Comparison of ENCODE assay signal across 24 mouse cellular contexts in genomic region chr2:181235681-181236566, GRCm38 (mm10). TPM values are rescaled to one million over a fixed set of nuclear protein-coding genes. Genes with fewer than 3 reads are reported as not detected.
DNase-seq lines count a peak whose midpoint lies in the region; ATAC-seq and TF ChIP-seq lines count a peak whose summit lies in the region.
"Had no signal": no experiment of that assay in that cellular context is flagged by ENCODE, and none has a peak within 500 bp of the region (broad histone marks: within the 10 kb centered on the region; RNA-seq: fewer than 3 reads in every experiment).

No protein-coding gene starts in this region.

- no peak for ATAC-seq in hindbrain, postnatal 0 days
- no peak for ATAC-seq in hindbrain, embryonic 16.5 days
- ATAC-seq in megakaryocyte-erythroid progenitor cell, adult 5-6 weeks (replicated peaks; ENCODE audit: low FRiP score, low TSS enrichment, poor library complexity, severe bottlenecking): no peak

- no peak overlapping the region for H3K4me3 ChIP-seq in hindbrain, postnatal 0 days (ENCODE audit: low read length)
- H3K4me3 ChIP-seq in hindbrain, embryonic 16.5 days (ENCODE audit: low read length): no peak overlapping the region
- H3K4me3 ChIP-seq in lung, adult 2 months (replicated peaks; ENCODE audit: extremely low read depth, low read depth, low read length): no peak overlapping the region
- no peak overlapping the region for H3K4me3 ChIP-seq in CH12.LX (replicated peaks in 1 of 3; ENCODE audit: low read depth in 2 of 3, low read length in 2 of 3, poor library complexity in 1 of 3)
- no peak overlapping the region for H3K4me3 ChIP-seq in embryonic fibroblast, embryonic 13.5 days (ENCODE audit: insufficient read depth, low read length)
- H3K4me3 ChIP-seq: forebrain, embryonic 12.5 days; hindbrain, embryonic 15.5 days; kidney, embryonic 15.5 days; limb, embryonic 15.5 days had no signal

- WGBS in hindbrain, postnatal 0 days: 83% methylated on average over 23 of the region's 23 CpGs
- 88% methylated on average over 23 of the region's 23 CpGs for WGBS in hindbrain, embryonic 16.5 days
- 76% methylated on average over 23 of the region's 23 CpGs for WGBS in lung, adult 2 months

- H3K4me2 ChIP-seq in hindbrain, postnatal 0 days (ENCODE audit: low read depth, low read length): no peak overlapping the region
- H3K4me2 ChIP-seq in hindbrain, embryonic 16.5 days (ENCODE audit: low read length): no peak overlapping the region
- H3K4me2 ChIP-seq in CH12.LX (ENCODE audit: insufficient read depth, low read depth, poor library complexity, severe bottlenecking): no peak overlapping the region
- H3K4me2 ChIP-seq: forebrain, embryonic 12.5 days; hindbrain, embryonic 15.5 days; kidney, embryonic 15.5 days; limb, embryonic 15.5 days had no signal

- TF ChIP-seq CTCF in hindbrain, postnatal 0 days (IDR thresholded peaks at IDR 0.05; ENCODE audit: low read depth): peak; percentile 19; the same call in 1 of the 2 replicates
- peak; percentile 64 for TF ChIP-seq CTCF in lung, adult 2 months (IDR thresholded peaks at IDR 0.05; ENCODE audit: insufficient read depth, low read length)
- TF ChIP-seq CTCF in CH12.LX (conservative IDR thresholded peaks at IDR 0.05 in 1 of 2, IDR thresholded peaks at IDR 0.05 in 1 of 2; ENCODE audit: low read depth in 2 of 2, low read length in 2 of 2): peak in 1 of 2 experiments; percentile 40; a peak in 2 of 4 replicates
- peak; percentile 20; the same call in 1 of the 2 replicates for TF ChIP-seq CTCF in embryonic fibroblast, embryonic 13.5 days (IDR thresholded peaks at IDR 0.05; ENCODE audit: borderline replicate concordance, insufficient read depth, low read length)

- no peak overlapping the region for H3K27ac ChIP-seq in hindbrain, postnatal 0 days
- no peak overlapping the region for H3K27ac ChIP-seq in hindbrain, embryonic 16.5 days (ENCODE audit: low read depth, low read length)
- H3K27ac ChIP-seq in CH12.LX (ENCODE audit: insufficient read depth, low read depth): no peak overlapping the region
- no peak overlapping the region for H3K27ac ChIP-seq in embryonic fibroblast, embryonic 13.5 days (ENCODE audit: insufficient read depth, low read length)
- H3K27ac ChIP-seq: forebrain, embryonic 12.5 days; hindbrain, embryonic 15.5 days; kidney, embryonic 15.5 days; limb, embryonic 15.5 days had no signal

- TF ChIP-seq RAD21 in CH12.LX (IDR thresholded peaks at IDR 0.05; ENCODE audit: low read depth, low read length): peak; percentile 11

- no peaks in the 10 kb centered on the region for H3K9me3 ChIP-seq in hindbrain, postnatal 0 days (ENCODE audit: low read length)
- no peaks in the 10 kb centered on the region for H3K9me3 ChIP-seq in hindbrain, embryonic 16.5 days (ENCODE audit: control insufficient read depth, low read length)
- H3K9me3 ChIP-seq in CH12.LX (replicated peaks; ENCODE audit: low read length): no peaks in the 10 kb centered on the region
- H3K9me3 ChIP-seq: forebrain, embryonic 12.5 days; G1E; hindbrain, embryonic 15.5 days; kidney, embryonic 15.5 days; limb, embryonic 15.5 days had no signal

- peaks cover 3% of the 10 kb centered on the region for H3K79me2 ChIP-seq in CH12.LX (replicated peaks; ENCODE audit: control insufficient read depth, extremely low read depth, insufficient read depth, poor library complexity, severe bottlenecking)

- dilution Hi-C loops in CH12.LX (cut with MboI; ENCODE audit: extremely low pct_ligation_motif_present, extremely low pct_unique_long_range_greater_than_20kb, low sequenced_read_pairs): no loop called here

- H3K27me3 ChIP-seq in hindbrain, postnatal 0 days (ENCODE audit: insufficient read depth, low read length): no peaks in the 10 kb centered on the region
- H3K27me3 ChIP-seq in hindbrain, embryonic 16.5 days (replicated peaks; ENCODE audit: control insufficient read depth, insufficient read depth, low read length): no peaks in the 10 kb centered on the region
- H3K27me3 ChIP-seq in CH12.LX (replicated peaks): no peaks in the 10 kb centered on the region
- H3K27me3 ChIP-seq: hindbrain, embryonic 15.5 days; kidney, embryonic 15.5 days; limb, embryonic 15.5 days had no signal

- no peak for DNase-seq in hindbrain, postnatal 0 days (ENCODE audit: low spot score)
- DNase-seq in lung, adult 2 months: no peak
- DNase-seq in lung, postnatal 25 days (ENCODE audit: low spot score): no peak
- no peak for DNase-seq in CH12.LX (ENCODE audit: extremely low read depth)
- DNase-seq: adrenal gland, postnatal 10 days; B cell, adult 2 months; cerebellum, adult 2 months; heart, adult 18-20 months; heart, postnatal 10 days; right cerebral cortex, adult 18-20 months; spleen, adult 18-20 months; thymus, postnatal 14 days had no signal

- no peaks in the 10 kb centered on the region for H3K36me3 ChIP-seq in hindbrain, postnatal 0 days (ENCODE audit: insufficient read depth, low read length)
- H3K36me3 ChIP-seq in hindbrain, embryonic 16.5 days (ENCODE audit: control insufficient read depth, insufficient read depth, low read length): no peaks in the 10 kb centered on the region
- H3K36me3 ChIP-seq in CH12.LX (replicated peaks in 1 of 2; ENCODE audit: control insufficient read depth in 1 of 2, insufficient read depth in 1 of 2, low read length in 1 of 2): peaks cover 85 to 97% of the 10 kb centered on the region in 2 experiments
- H3K36me3 ChIP-seq: forebrain, embryonic 12.5 days; hindbrain, embryonic 15.5 days had no signal

- no peak for TF ChIP-seq EP300 in CH12.LX (IDR thresholded peaks at IDR 0.05; ENCODE audit: low read length)

- in situ Hi-C loops in CH12.LX (cut with MboI; ENCODE audit: low pct_ligation_motif_present, low pct_unique_long_range_greater_than_20kb, low sequenced_read_pairs): no loop called here

- no peaks in the 10 kb centered on the region for H3K4me1 ChIP-seq in hindbrain, postnatal 0 days (ENCODE audit: insufficient read depth, low read length)
- no peaks in the 10 kb centered on the region for H3K4me1 ChIP-seq in hindbrain, embryonic 16.5 days (ENCODE audit: control insufficient read depth, insufficient read depth, low read depth, low read length)
- H3K4me1 ChIP-seq in lung, adult 2 months (ENCODE audit: control insufficient read depth, insufficient read depth, low read length): peaks cover 17% of the 10 kb centered on the region
- H3K4me1 ChIP-seq in CH12.LX (ENCODE audit: control insufficient read depth in 1 of 2, insufficient read depth in 2 of 2): peaks cover 28 to 38% of the 10 kb centered on the region in 2 experiments
- H3K4me1 ChIP-seq in embryonic fibroblast, embryonic 13.5 days (ENCODE audit: control insufficient read depth, insufficient read depth, low read length): no peaks in the 10 kb centered on the region
- H3K4me1 ChIP-seq: forebrain, embryonic 12.5 days; hindbrain, embryonic 15.5 days had no signal

- H3K9ac ChIP-seq in hindbrain, postnatal 0 days (replicated peaks; ENCODE audit: low read length): no peak overlapping the region
- H3K9ac ChIP-seq in hindbrain, embryonic 16.5 days (ENCODE audit: low read depth, low read length): no peak overlapping the region
- H3K9ac ChIP-seq in CH12.LX (ENCODE audit: insufficient read depth, low read depth): no peak overlapping the region
- H3K9ac ChIP-seq: forebrain, embryonic 12.5 days; hindbrain, embryonic 15.5 days; kidney, embryonic 15.5 days; limb, embryonic 15.5 days had no signal

- no peak for TF ChIP-seq POLR2A in lung, adult 2 months (IDR thresholded peaks at IDR 0.05; ENCODE audit: borderline replicate concordance, extremely low read depth, low read depth, low read length)
- TF ChIP-seq POLR2A in CH12.LX (IDR thresholded peaks at IDR 0.05; ENCODE audit: low read depth, low read length): no peak
- TF ChIP-seq POLR2A in embryonic fibroblast, embryonic 13.5 days (IDR thresholded peaks at IDR 0.05; ENCODE audit: low read depth, low read length): no peak

RNA-seq across cellular contexts. Expression of gene Helz2, which starts 5.9 kb away (rescaled TPM):
- 2.8 and 5.7 TPM in 2 replicates for total RNA-seq in hindbrain, postnatal 0 days (2014; rRNA removed)
- 0.19 and 0.24 TPM in 2 replicates for polyA plus RNA-seq in hindbrain, postnatal 0 days (2015; fragmentation: Nextera tagmentation; extraction: Ambion mirVana)
- polyA plus RNA-seq in hindbrain, embryonic 16.5 days (2015; fragmentation: Nextera tagmentation; extraction: Ambion mirVana): 0.37 and 0.44 TPM in 2 replicates
- polyA plus RNA-seq in lung, adult 2 months (2012; rRNA removed): 49.7 and 54.3 TPM in 2 replicates
- total RNA-seq in CH12.LX (2012; rRNA removed) (14.8 and 18.3 TPM in 2 replicates), CH12.LX (2014; rRNA removed) (4.8 and 5.6 TPM in 2 replicates)
- polyA plus RNA-seq in CH12.LX (2012; ENCODE audit: insufficient read length, low read depth): 16.0 and 18.0 TPM in 2 replicates
- polyA plus RNA-seq in embryonic fibroblast, embryonic 13.5 days (2011; ENCODE audit: insufficient read length, low read depth, missing spikeins): 10.5 and 12.3 TPM in 2 replicates
- total RNA-seq in megakaryocyte-erythroid progenitor cell, adult 5-6 weeks (2014; fragmentation: Nextera tagmentation): 16.1 and 18.0 TPM in 2 replicates
- total RNA-seq in megakaryocyte-erythroid progenitor cell, adult 5-6 weeks (2017): 4.9 and 5.4 TPM in 2 replicates

RNA-seq across cellular contexts. Expression of gene Fndc11, which starts 16.1 kb away (rescaled TPM):
- total RNA-seq in hindbrain, postnatal 0 days (2014; rRNA removed): 2.2 and 2.8 TPM in 2 replicates
- polyA plus RNA-seq in hindbrain, postnatal 0 days (2015; fragmentation: Nextera tagmentation; extraction: Ambion mirVana): 0.25 and 0.52 TPM in 2 replicates
- polyA plus RNA-seq in hindbrain, embryonic 16.5 days (2015; fragmentation: Nextera tagmentation; extraction: Ambion mirVana): 0.26 TPM in 2 replicates
- polyA plus RNA-seq in lung, adult 2 months (2012; rRNA removed): 2.3 and 2.4 TPM in 2 replicates
- total RNA-seq in CH12.LX (2012; rRNA removed): 0.25 and 0.59 TPM in 2 replicates
- not detected in 2 replicates for total RNA-seq in CH12.LX (2014; rRNA removed)
- polyA plus RNA-seq in CH12.LX (2012; ENCODE audit: insufficient read length, low read depth): not detected in 2 replicates
- polyA plus RNA-seq in embryonic fibroblast, embryonic 13.5 days (2011; ENCODE audit: insufficient read length, low read depth, missing spikeins): not detected in 2 replicates
- total RNA-seq in megakaryocyte-erythroid progenitor cell, adult 5-6 weeks (2014; fragmentation: Nextera tagmentation): not detected in 2 replicates
- not detected in 2 replicates for total RNA-seq in megakaryocyte-erythroid progenitor cell, adult 5-6 weeks (2017)
- total RNA-seq: G1E; heart, adult 18-20 months; megakaryocyte progenitor cell, adult 5-6 weeks had no signal
- polyA plus RNA-seq: cerebellum, adult 2 months; cortical plate, adult 2 months; embryonic facial prominence, embryonic 14.5 days; G1E had no signal

RNA-seq across cellular contexts. Expression of gene Srms, which starts 22.9 kb away (rescaled TPM):
- 0.07 and 0.47 TPM in 2 replicates for total RNA-seq in hindbrain, postnatal 0 days (2014; rRNA removed)
- 0.09 and 0.18 TPM in 2 replicates for polyA plus RNA-seq in hindbrain, postnatal 0 days (2015; fragmentation: Nextera tagmentation; extraction: Ambion mirVana)
- polyA plus RNA-seq in hindbrain, embryonic 16.5 days (2015; fragmentation: Nextera tagmentation; extraction: Ambion mirVana): 0.21 and 0.35 TPM in 2 replicates
- polyA plus RNA-seq in lung, adult 2 months (2012; rRNA removed): 7.6 and 7.8 TPM in 2 replicates
- total RNA-seq in CH12.LX (2012; rRNA removed): 0.08 and 0.17 TPM in 2 replicates
- 0.13 and 0.14 TPM in 2 replicates for total RNA-seq in CH12.LX (2014; rRNA removed)
- 0.41 TPM in 1 of 2 replicates, not detected in the other for polyA plus RNA-seq in CH12.LX (2012; ENCODE audit: insufficient read length, low read depth)
- not detected in 2 replicates for polyA plus RNA-seq in embryonic fibroblast, embryonic 13.5 days (2011; ENCODE audit: insufficient read length, low read depth, missing spikeins)
- total RNA-seq in megakaryocyte-erythroid progenitor cell, adult 5-6 weeks (2014; fragmentation: Nextera tagmentation): not detected in 2 replicates
- total RNA-seq in megakaryocyte-erythroid progenitor cell, adult 5-6 weeks (2017): not detected in 2 replicates
- total RNA-seq: megakaryocyte progenitor cell, adult 5-6 weeks had no signal
- polyA plus RNA-seq: forebrain, embryonic 12.5 days; G1E had no signal

RNA-seq across cellular contexts. Expression of gene Ptk6, which starts 33.3 kb away (rescaled TPM):
- total RNA-seq in hindbrain, postnatal 0 days (2014; rRNA removed): not detected in 2 replicates
- not detected in 2 replicates for polyA plus RNA-seq in hindbrain, postnatal 0 days (2015; fragmentation: Nextera tagmentation; extraction: Ambion mirVana)
- polyA plus RNA-seq in hindbrain, embryonic 16.5 days (2015; fragmentation: Nextera tagmentation; extraction: Ambion mirVana): not detected in 2 replicates
- polyA plus RNA-seq in lung, adult 2 months (2012; rRNA removed): 0.29 and 1.6 TPM in 2 replicates
- total RNA-seq in CH12.LX (2012; rRNA removed) (0.04 and 0.17 TPM in 2 replicates), CH12.LX (2014; rRNA removed) (0.05 TPM in 1 of 2 replicates, not detected in the other)
- polyA plus RNA-seq in CH12.LX (2012; ENCODE audit: insufficient read length, low read depth): 0.07 and 0.09 TPM in 2 replicates
- polyA plus RNA-seq in embryonic fibroblast, embryonic 13.5 days (2011; ENCODE audit: insufficient read length, low read depth, missing spikeins): not detected in 2 replicates
- not detected in 2 replicates for total RNA-seq in megakaryocyte-erythroid progenitor cell, adult 5-6 weeks (2014; fragmentation: Nextera tagmentation)
- total RNA-seq in megakaryocyte-erythroid progenitor cell, adult 5-6 weeks (2017): not detected in 2 replicates
- total RNA-seq: heart, postnatal 10 days; layer of hippocampus, adult 18-20 months; megakaryocyte progenitor cell, adult 5-6 weeks had no signal
- polyA plus RNA-seq: forebrain, embryonic 12.5 days; G1E; hindbrain, embryonic 15.5 days; kidney, embryonic 15.5 days had no signal

RNA-seq across cellular contexts. Expression of gene Ppdpf, which starts 48.9 kb away (rescaled TPM):
- 300 and 340 TPM in 2 replicates for total RNA-seq in hindbrain, postnatal 0 days (2014; rRNA removed)
- polyA plus RNA-seq in hindbrain, postnatal 0 days (2015; fragmentation: Nextera tagmentation; extraction: Ambion mirVana): 329 and 347 TPM in 2 replicates
- 380 and 389 TPM in 2 replicates for polyA plus RNA-seq in hindbrain, embryonic 16.5 days (2015; fragmentation: Nextera tagmentation; extraction: Ambion mirVana)
- polyA plus RNA-seq in lung, adult 2 months (2012; rRNA removed): 145 and 157 TPM in 2 replicates
- total RNA-seq in CH12.LX (2012; rRNA removed): 60.0 and 68.9 TPM in 2 replicates
- 57.6 and 71.2 TPM in 2 replicates for total RNA-seq in CH12.LX (2014; rRNA removed)
- 75.5 and 113 TPM in 2 replicates for polyA plus RNA-seq in CH12.LX (2012; ENCODE audit: insufficient read length, low read depth)
- 37.8 and 40.9 TPM in 2 replicates for polyA plus RNA-seq in embryonic fibroblast, embryonic 13.5 days (2011; ENCODE audit: insufficient read length, low read depth, missing spikeins)
- total RNA-seq in megakaryocyte-erythroid progenitor cell, adult 5-6 weeks (2014; fragmentation: Nextera tagmentation): 73.6 and 95.2 TPM in 2 replicates
- total RNA-seq in megakaryocyte-erythroid progenitor cell, adult 5-6 weeks (2017): 67.4 and 68.6 TPM in 2 replicates
